Mouse (Mus musculus) neural tube, embryonic 14.5 days (tissue): ENCODE data around the gene Rhox4c. TPM values are rescaled to one million over a fixed set of nuclear protein-coding genes. Genes with fewer than 3 reads are reported as not detected.
"Not testable (repeated sequence)": the region's sequence is repeated elsewhere in the genome, so short reads cannot be mapped to it uniquely, and the experiment has no call there.

Experiments
- ATAC-seq: fragments of 200-750 bp; cut with Nextera tagmentation; 2 replicates; pipeline ENCODE4 v1.8.0; 2017; ENCODE audit warnings: low read depth, mild to moderate bottlenecking, moderate TSS enrichment, moderate library complexity
- H3K27ac ChIP-seq: fragments of 300-500 bp; sonication (generic); 2 replicates; pipeline ENCODE4 v1.5.1; 2014; ENCODE audit warnings: low read depth, mild to moderate bottlenecking, control low read depth, low read length, moderate library complexity, mixed read lengths
- H3K27me3 ChIP-seq: fragments of 300-500 bp; sonication (generic); 2 replicates; pipeline ENCODE4 v1.6.1; 2014; ENCODE audit warnings: low read length; ENCODE audit not compliant: control insufficient read depth, insufficient read depth
- H3K36me3 ChIP-seq: fragments of 300-500 bp; sonication (generic); 2 replicates; pipeline ENCODE4 v1.6.1; 2014; ENCODE audit warnings: low read length, mixed read lengths; ENCODE audit not compliant: control insufficient read depth, insufficient read depth
- H3K4me1 ChIP-seq: fragments of 300-500 bp; sonication (generic); 2 replicates; pipeline ENCODE4 v1.6.1; 2014; ENCODE audit warnings: low read length; ENCODE audit not compliant: control insufficient read depth, insufficient read depth
- H3K4me2 ChIP-seq: fragments of 300-500 bp; sonication (generic); 2 replicates; pipeline ENCODE4 v1.6.1; 2014; ENCODE audit warnings: mild to moderate bottlenecking, low read depth, low read length, control low read depth
- H3K4me3 ChIP-seq: fragments of 300-500 bp; sonication (generic); 2 replicates; pipeline ENCODE4 v1.5.1; 2014; ENCODE audit warnings: low read depth, low read length, control low read depth, mixed read lengths
- H3K9ac ChIP-seq: fragments of 300-500 bp; sonication (generic); replicated peaks from 2 replicates; pipeline ENCODE4 v1.6.1; 2014; ENCODE audit warnings: low read depth, mild to moderate bottlenecking, control low read depth, low read length, mixed read lengths
- H3K9me3 ChIP-seq: fragments of 300-500 bp; sonication (generic); 2 replicates; pipeline ENCODE4 v1.6.1; 2016; ENCODE audit warnings: low read length; ENCODE audit not compliant: control insufficient read depth
- WGBS: fragments of 180-500 bp; shearing (Covaris S2); extraction: QIAGEN DNeasy Blood & Tissue Kit; methylation state at CpG from one replicate; pipeline ENCODE4 v1.1.7; 2014; 5-methylcytosine and 5-hydroxymethylcytosine counted together
- polyA plus RNA-seq: library from polyadenylated mRNA; unstranded; fragments of >200 nt; fragmentation: Nextera tagmentation; extraction: Ambion mirVana; gene quantifications from 2 replicates; pipeline ENCODE4 v1.2.1, GENCODE M21; 2014

The Rhox4c gene
- not detected in 2 replicates for polyA plus RNA-seq

DNA sequence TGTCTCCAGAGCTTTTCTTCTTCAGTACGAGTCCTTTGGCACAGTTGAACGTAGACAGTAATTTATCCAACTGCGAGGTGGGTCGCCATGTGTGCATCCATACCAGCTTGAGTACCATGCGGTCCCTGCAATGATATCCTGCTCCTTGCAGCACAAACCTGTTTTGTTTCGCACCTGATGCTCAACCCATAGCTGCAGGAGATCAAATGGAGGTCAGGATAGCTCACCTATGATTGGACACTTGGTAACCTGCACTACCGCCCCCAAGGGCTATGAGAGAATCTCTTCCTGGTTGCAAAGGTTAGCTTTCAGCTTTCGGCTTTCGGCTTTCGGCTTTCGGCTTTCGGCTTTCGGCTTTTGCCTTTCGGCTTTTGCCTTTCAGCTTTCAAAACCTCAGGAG lies at the start of gene Rhox4c:
Gene Rhox4c, plus strand, starts transcription at position 301 of the 400 bp plus-strand sequence.
- H3K27me3 ChIP-seq, H3K4me2 ChIP-seq, H3K36me3 ChIP-seq, H3K4me1 ChIP-seq, H3K9me3 ChIP-seq, H3K27ac ChIP-seq, H3K4me3 ChIP-seq, ATAC-seq, H3K9ac ChIP-seq: not testable (repeated sequence)
- WGBS = 91% methylated on average over 14 of the region's 14 CpGs

DNA sequence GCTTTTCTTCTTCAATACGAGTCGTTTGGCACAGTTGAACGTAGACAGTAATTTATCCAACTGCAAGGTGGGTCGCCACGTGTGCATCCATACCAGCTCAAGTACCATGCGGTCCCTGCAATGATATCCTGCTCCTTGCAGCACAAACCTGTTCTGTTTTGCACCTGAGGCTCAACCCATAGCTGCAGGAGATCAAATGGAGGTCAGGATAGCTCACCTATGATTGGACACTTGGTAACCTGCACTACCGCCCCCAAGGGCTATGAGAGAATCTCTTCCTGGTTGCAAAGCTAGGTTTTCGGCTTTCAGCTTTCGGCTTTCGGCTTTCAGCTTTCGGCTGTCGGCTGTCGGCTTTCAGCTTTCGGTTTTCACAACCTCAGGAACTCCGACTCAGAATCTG lies 47.9 kb upstream of the Rhox4c start, which contains the start of gene Rhox4b:
Gene Rhox4b, plus strand, starts transcription at position 301 of the 400 bp plus-strand sequence.
- not testable (repeated sequence) for ATAC-seq, H3K9me3 ChIP-seq, H3K4me1 ChIP-seq, H3K36me3 ChIP-seq, H3K9ac ChIP-seq, H3K27me3 ChIP-seq, H3K27ac ChIP-seq, H3K4me3 ChIP-seq, H3K4me2 ChIP-seq
- WGBS = 90% methylated on average over 14 of the region's 15 CpGs

DNA sequence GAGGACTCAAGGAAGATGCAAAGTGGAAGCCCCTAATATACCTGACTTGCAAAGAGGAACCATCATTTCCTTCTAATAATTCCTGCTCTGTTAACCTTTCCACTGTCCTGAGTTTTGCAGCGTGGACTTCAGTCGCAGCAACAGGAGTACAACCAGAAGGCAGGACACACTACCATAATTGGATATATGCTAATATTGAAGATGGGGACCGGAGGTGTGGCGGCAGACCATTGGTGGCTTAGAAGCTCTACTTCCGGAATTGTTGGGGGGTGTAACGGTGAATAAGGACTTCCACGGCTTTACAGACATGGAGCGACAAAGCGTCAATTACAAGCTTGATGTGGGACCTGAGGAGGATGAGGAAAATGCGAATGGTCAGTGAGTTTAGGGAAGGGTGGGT lies 26.8 kb upstream of the Rhox4c start, which contains the start of gene Rhox2c:
Gene Rhox2c, plus strand, starts transcription at position 301 of the 400 bp plus-strand sequence.
- not testable (repeated sequence) for H3K9me3 ChIP-seq, H3K9ac ChIP-seq, H3K36me3 ChIP-seq, ATAC-seq, H3K4me3 ChIP-seq, H3K27me3 ChIP-seq, H3K27ac ChIP-seq, H3K4me2 ChIP-seq, H3K4me1 ChIP-seq
- 98% methylated on average over 7 of the region's 10 CpGs for WGBS

DNA sequence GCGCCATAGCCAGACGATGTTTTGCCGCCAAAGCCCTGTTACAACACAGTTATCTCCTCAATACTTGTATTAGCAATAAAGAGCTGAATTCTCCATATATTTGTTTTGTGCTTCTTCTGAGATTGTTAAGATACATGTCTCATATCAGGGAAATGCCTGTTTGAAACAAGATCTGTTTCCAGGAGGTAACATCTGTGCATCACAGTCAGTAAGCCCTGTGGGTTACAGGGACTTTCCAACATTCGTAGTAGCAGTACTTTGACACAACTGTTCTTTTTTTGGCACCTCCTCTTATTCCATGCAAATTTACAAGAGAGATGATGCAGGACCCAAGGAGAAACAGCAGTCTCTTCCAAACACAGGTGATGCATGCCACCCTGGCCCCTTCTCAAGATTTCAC lies 21.9 kb upstream of the Rhox4c start, which contains the start of gene Rhox3c:
Gene Rhox3c, plus strand, starts transcription at position 301 of the 400 bp plus-strand sequence.
- H3K9me3 ChIP-seq, H3K27ac ChIP-seq, H3K4me2 ChIP-seq, H3K27me3 ChIP-seq, ATAC-seq, H3K36me3 ChIP-seq, H3K4me1 ChIP-seq, H3K4me3 ChIP-seq, H3K9ac ChIP-seq: not testable (repeated sequence)
- 88% methylated on average over 3 of the region's 4 CpGs for WGBS

DNA sequence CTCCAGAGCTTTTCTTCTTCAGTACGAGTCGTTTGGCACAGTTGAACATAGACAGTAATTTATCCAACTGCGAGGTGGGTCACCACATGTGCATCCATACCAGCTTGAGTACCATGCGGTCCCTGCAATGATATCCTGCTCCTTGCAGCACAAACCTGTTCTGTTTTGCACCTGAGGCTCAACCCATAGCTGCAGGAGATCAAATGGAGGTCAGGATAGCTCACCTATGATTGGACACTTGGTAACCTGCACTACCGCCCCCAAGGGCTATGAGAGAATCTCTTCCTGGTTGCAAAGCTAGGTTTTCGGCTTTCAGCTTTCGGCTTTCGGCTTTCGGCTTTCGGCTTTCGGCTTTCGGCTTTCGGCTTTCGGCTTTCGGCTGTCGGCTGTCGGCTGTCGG lies 33.9 kb downstream of the Rhox4c start, which contains the start of gene Rhox4d:
Gene Rhox4d, plus strand, starts transcription at position 301 of the 400 bp plus-strand sequence.
- not testable (repeated sequence) for H3K9me3 ChIP-seq, H3K4me3 ChIP-seq, ATAC-seq, H3K9ac ChIP-seq, H3K4me1 ChIP-seq, H3K4me2 ChIP-seq, H3K27ac ChIP-seq, H3K27me3 ChIP-seq, H3K36me3 ChIP-seq
- 94% methylated on average over 8 of the region's 18 CpGs for WGBS

DNA sequence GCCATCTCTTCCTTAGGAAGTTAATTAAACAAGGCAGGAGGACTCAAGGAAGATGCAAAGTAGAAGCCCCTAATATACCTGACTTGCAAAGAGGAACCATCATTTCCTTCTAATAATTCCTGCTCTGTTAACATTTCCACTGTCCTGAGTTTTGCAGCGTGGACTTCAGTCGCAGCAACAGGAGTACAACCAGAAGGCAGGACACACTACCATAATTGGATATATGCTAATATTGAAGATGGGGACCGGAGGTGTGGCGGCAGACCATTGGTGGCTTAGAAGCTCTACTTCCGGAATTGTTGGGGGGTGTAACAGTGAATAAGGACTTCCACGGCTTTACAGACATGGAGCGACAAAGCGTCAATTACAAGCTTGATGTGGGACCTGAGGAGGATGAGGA lies 50.0 kb downstream of the Rhox4c start, which contains the start of gene Rhox2e:
Gene Rhox2e, plus strand, starts transcription at position 301 of the 400 bp plus-strand sequence.
- WGBS = 91% methylated on average over 2 of the region's 8 CpGs
- not testable (repeated sequence) for H3K9me3 ChIP-seq, H3K4me1 ChIP-seq, ATAC-seq, H3K4me2 ChIP-seq, H3K27ac ChIP-seq, H3K36me3 ChIP-seq, H3K9ac ChIP-seq, H3K4me3 ChIP-seq, H3K27me3 ChIP-seq

Other genes starting within 250 kb of the Rhox4c start
- gene Rhox2a, start 235.4 kb upstream of the Rhox4c start, polyA plus RNA-seq = not detected in 2 replicates
- gene Rhox3a, start 230.4 kb upstream of the Rhox4c start, polyA plus RNA-seq = not detected in 2 replicates
- gene Rhox4a, start 215.0 kb upstream of the Rhox4c start, polyA plus RNA-seq = not detected in 2 replicates
- not detected in 2 replicates for gene Rhox3a2, start 100.3 kb upstream of the Rhox4c start, polyA plus RNA-seq
- not detected in 2 replicates for gene Rhox4a2, start 89.5 kb upstream of the Rhox4c start, polyA plus RNA-seq
- 0.36 TPM in 1 of 2 replicates, not detected in the other for gene Rhox2b, start 68.3 kb upstream of the Rhox4c start, polyA plus RNA-seq
- not detected in 2 replicates for gene Rhox4b, start 47.8 kb upstream of the Rhox4c start, polyA plus RNA-seq
- not detected in 2 replicates for gene Rhox2c, start 26.7 kb upstream of the Rhox4c start, polyA plus RNA-seq
- gene Rhox3c, start 21.8 kb upstream of the Rhox4c start, polyA plus RNA-seq = not detected in 2 replicates
- gene Rhox2d, start 13.1 kb downstream of the Rhox4c start, polyA plus RNA-seq = not detected in 2 replicates
- gene Rhox4d, start 34.0 kb downstream of the Rhox4c start, polyA plus RNA-seq = not detected in 2 replicates
- gene Rhox2e, start 50.1 kb downstream of the Rhox4c start, polyA plus RNA-seq = not detected in 2 replicates
- not detected in 2 replicates for gene Rhox3e, start 61.7 kb downstream of the Rhox4c start, polyA plus RNA-seq
- not detected in 2 replicates for gene Rhox4e, start 77.1 kb downstream of the Rhox4c start, polyA plus RNA-seq
- not detected in 2 replicates for gene Rhox2f, start 91.1 kb downstream of the Rhox4c start, polyA plus RNA-seq
- not detected in 2 replicates for gene Rhox3f, start 100.7 kb downstream of the Rhox4c start, polyA plus RNA-seq
- not detected in 2 replicates for gene Rhox4f, start 127.4 kb downstream of the Rhox4c start, polyA plus RNA-seq
- gene Rhox3g, start 148.3 kb downstream of the Rhox4c start, polyA plus RNA-seq = not detected in 2 replicates
- gene Rhox2g, start 163.1 kb downstream of the Rhox4c start, polyA plus RNA-seq = not detected in 2 replicates
- gene Rhox4g, start 171.0 kb downstream of the Rhox4c start, polyA plus RNA-seq = not detected in 2 replicates
- not detected in 2 replicates for gene Rhox3h, start 188.4 kb downstream of the Rhox4c start, polyA plus RNA-seq
- gene Rhox2h, start 192.9 kb downstream of the Rhox4c start, polyA plus RNA-seq = not detected in 2 replicates